Comparison of ENCODE assay signal across 8 mouse cellular contexts in genomic region chr8:110617801-110618358, GRCm38 (mm10). TPM values are rescaled to one million over a fixed set of nuclear protein-coding genes. Genes with fewer than 3 reads are reported as not detected.
DNase-seq lines count a peak whose midpoint lies in the region; ATAC-seq and TF ChIP-seq lines count a peak whose summit lies in the region.

No protein-coding gene starts in this region.

- H3K4me3 ChIP-seq in cerebellum, adult 2 months (replicated peaks; ENCODE audit: insufficient read depth, low read depth, low read length): peak overlapping the region; percentile 80
- peak overlapping the region; percentile 96 for H3K4me3 ChIP-seq in limb, embryonic 12.5 days (replicated peaks)
- H3K4me3 ChIP-seq in olfactory bulb, adult 2 months (ENCODE audit: insufficient read depth, low read depth, low read length): peak overlapping the region; percentile 87

- TF ChIP-seq POLR2A in cerebellum, adult 2 months (IDR thresholded peaks at IDR 0.05; ENCODE audit: borderline replicate concordance, insufficient read depth, low read length): no peak
- no peak for TF ChIP-seq POLR2A in olfactory bulb, adult 2 months (IDR thresholded peaks at IDR 0.05; ENCODE audit: insufficient read depth, low read depth, low read length)

- WGBS in cerebellum, adult 2 months: 20% methylated on average over 14 of the region's 14 CpGs
- 26% methylated on average over 14 of the region's 14 CpGs for whole genome bisulfite sequencing in limb, embryonic 12.5 days
- WGBS in olfactory bulb, adult 2 months: 21% methylated on average over 14 of the region's 14 CpGs

- TF ChIP-seq CTCF in cerebellum, adult 2 months (IDR thresholded peaks at IDR 0.05; ENCODE audit: borderline replicate concordance, insufficient read depth, low read depth, low read length): no peak
- TF ChIP-seq CTCF in olfactory bulb, adult 2 months (IDR thresholded peaks at IDR 0.05; ENCODE audit: insufficient read depth, low read depth, low read length): no peak

- H3K9me3 ChIP-seq in limb, embryonic 12.5 days: no peaks in the 10 kb centered on the region

- no peaks in the 10 kb centered on the region; the same call in 1 of the 2 replicates for H3K4me1 ChIP-seq in cerebellum, adult 2 months (ENCODE audit: control insufficient read depth, insufficient read depth, low read length)
- peaks cover 17% of the 10 kb centered on the region for H3K4me1 ChIP-seq in limb, embryonic 12.5 days (replicated peaks)
- peaks cover 6% of the 10 kb centered on the region for H3K4me1 ChIP-seq in olfactory bulb, adult 2 months (ENCODE audit: control insufficient read depth, insufficient read depth, low read length)

- no peak; the same call in 1 of the 2 replicates for ATAC-seq in limb, embryonic 12.5 days (ENCODE audit: insufficient number of reproducible peaks, insufficient read depth, low FRiP score, low TSS enrichment, low read depth)

- peak overlapping the region; percentile 39 for H3K27ac ChIP-seq in cerebellum, adult 2 months (ENCODE audit: insufficient read depth, low read length)
- no peak overlapping the region for H3K27ac ChIP-seq in limb, embryonic 12.5 days
- H3K27ac ChIP-seq in olfactory bulb, adult 2 months (ENCODE audit: insufficient read depth, low read depth, low read length): no peak overlapping the region

- H3K4me2 ChIP-seq in limb, embryonic 12.5 days: peak overlapping the region; percentile 90

- H3K36me3 ChIP-seq in limb, embryonic 12.5 days: no peaks in the 10 kb centered on the region

- no peak for DNase-seq in cerebellum, adult 2 months
- DNase-seq in cerebellum, postnatal 10 days: no peak
- peak; percentile 28 for DNase-seq in retina, embryonic 14.5 days (ENCODE audit: low spot score)
- no peak for DNase-seq in retina, postnatal 1 day
- DNase-seq in adrenal gland, adult (ENCODE audit: inconsistent age in 2 of 2, low spot score in 1 of 2): no peak
- no peak for DNase-seq in MN1 (ENCODE audit: low spot score)

- H3K9ac ChIP-seq in limb, embryonic 12.5 days (replicated peaks): no peak overlapping the region

- H3K27me3 ChIP-seq in cerebellum, adult 2 months (ENCODE audit: control insufficient read depth, insufficient read depth, low read length): no peaks in the 10 kb centered on the region
- H3K27me3 ChIP-seq in limb, embryonic 12.5 days: peaks cover 14% of the 10 kb centered on the region

RNA-seq across cellular contexts. Expression of gene Vac14, which starts 0.5 kb away (rescaled TPM):
- 37.6 and 39.9 TPM in 2 replicates for polyA plus RNA-seq in cerebellum, adult 2 months (2012; rRNA removed)
- polyA plus RNA-seq in limb, embryonic 12.5 days (2016; fragmentation: Nextera tagmentation; extraction: Ambion mirVana): 23.3 and 23.5 TPM in 2 replicates
- polyA plus RNA-seq in olfactory bulb, adult 2 months (2012; ENCODE audit: insufficient read depth, insufficient read length, low replicate concordance, missing spikeins): not detected in 2 replicates
